Mouse (Mus musculus) Patski (cell line): Measurements from ENCODE around the gene Clk2. TPM values are rescaled to one million over a fixed set of nuclear protein-coding genes. Genes with fewer than 3 reads are reported as not detected.

Experiments used
- ATAC-seq: fragments of 100-300 bp; one replicate; pipeline ENCODE4 v1.8.0; 2021
- CTCF ChIA-PET: fragments of 350-600 bp; sonication (Branson Sonifier 250); formaldehyde crosslinking; loops from one replicate; lab custom pipeline; 2022; ENCODE audit warnings: inconsistent platforms; lab: Charles Lee
- POLR2A ChIA-PET: fragments of 350-600 bp; sonication (Branson Sonifier 250); formaldehyde crosslinking; loops from one replicate; lab custom pipeline; 2022; ENCODE audit warnings: antibody characterized with exemption, inconsistent platforms; lab: Charles Lee
- DNase-seq: peaks from one replicate; pipeline ENCODE4 v3.0.0-alpha.2; 2011; ENCODE audit warnings: low read depth, low spot score
- H3K27me3 ChIP-seq: fragments of 371-371 bp; one replicate; pipeline ENCODE4 v1.5.1; 2021
- CTCF ChIP-seq: fragments of 100-300 bp; IDR thresholded peaks from one replicate; pipeline ENCODE4 v1.5.1; 2021
- in situ Hi-C: fragments of 300-500 bp; cut with MboI; formaldehyde crosslinking; loops from 3 replicates; pipeline ENCODE4 v1.11.1; 2018; ENCODE audit warnings: low pct_unique_long_range_greater_than_20kb, mixed read lengths
- polyA plus RNA-seq: library from polyadenylated mRNA; unstranded; gene quantifications from one replicate; pipeline ENCODE4 v1.2.3, GENCODE M21; 2021

The Clk2 gene
- polyA plus RNA-seq, 1 experiment from 2014 or later, result 74.8 TPM

GRCm38 (mm10) chr3:89183959-89184315 is 19.3 kb downstream of the Clk2 start:
- TF ChIP-seq CTCF, result no peak
- DNase-seq, result no peak
- in situ Hi-C loops, result no loop called here
- ChIA-PET CTCF (interaction anchor here (1.5 to 2.9 kb wide), 2 partner anchors 8 to 10 kb away, joined by 3 to 15 read pairs; no protein-coding TSS in a partner anchor), POLR2A (interaction anchor here (0.6 kb wide), 3 partner anchors 8 to 99 kb away, joined by 3 read pairs; no protein-coding TSS in a partner anchor)
- no peaks in the 10 kb centered on the region for H3K27me3 ChIP-seq
- ATAC-seq, result no peak

- ChIA-PET POLR2A (interaction anchor here (1.4 kb wide), 1 partner anchor 10 kb away, joined by 6 read pairs; the partner anchor contains the start of gene Scamp3), CTCF (interaction anchor here (1.1 to 2.9 kb wide), 5 partner anchors 9 to 66 kb away, joined by 3 to 12 read pairs (median 5); partner anchors contain the start of genes Hcn3 and Scamp3)
- DNase-seq (no peak), ATAC-seq (no peak)
- no peaks in the 10 kb centered on the region for H3K27me3 ChIP-seq
- in situ Hi-C loops, result no loop called here
- TF ChIP-seq CTCF, result no peak
Observed at GRCm38 (mm10) chr3:89187197-89187596, 22.6 kb downstream of the Clk2 start.

- TF ChIP-seq CTCF, result no peak
- H3K27me3 ChIP-seq, result no peaks in the 10 kb centered on the region
- POLR2A ChIA-PET, result interaction anchor here (1.4 kb wide), 1 partner anchor 11 kb away, joined by 6 read pairs; the partner anchor contains the start of gene Scamp3
- CTCF ChIA-PET, result interaction anchor here (1.1 to 2.9 kb wide), 4 partner anchors 10 to 73 kb away, joined by 3 to 12 read pairs (median 4); partner anchors contain the start of gene Scamp3
- ATAC-seq, result peak; percentile 5
- no peak for DNase-seq
- in situ Hi-C loops, result no loop called here
Observed at GRCm38 (mm10) chr3:89187690-89188477, 23.3 kb downstream of the Clk2 start.

- POLR2A ChIA-PET, result interaction anchor here (0.9 kb wide), 1 partner anchor 73 kb away, joined by 3 read pairs; no protein-coding TSS in a partner anchor
- CTCF ChIA-PET, result interaction anchor here (1.1 to 2.9 kb wide), 3 partner anchors 10 to 73 kb away, joined by 3 to 12 read pairs (median 4); partner anchors contain the start of gene Scamp3
- in situ Hi-C loops, result no loop called here
- ATAC-seq (no peak), DNase-seq (no peak)
- TF ChIP-seq CTCF, result no peak
- H3K27me3 ChIP-seq, result no peaks in the 10 kb centered on the region
Observed at GRCm38 (mm10) chr3:89188478-89188875, 23.9 kb downstream of the Clk2 start.

GRCm38 (mm10) chr3:89190436-89190835 is 25.8 kb downstream of the Clk2 start:
- CTCF ChIA-PET, result interaction anchor here (1.2 kb wide), 1 partner anchor 54 kb away, joined by 3 read pairs; the partner anchor contains the start of gene Pklr
- POLR2A ChIA-PET, result interaction anchor here (1.4 kb wide), 1 partner anchor 12 kb away, joined by 3 read pairs; no protein-coding TSS in a partner anchor
- ATAC-seq (no peak), DNase-seq (no peak)
- no peak for TF ChIP-seq CTCF
- in situ Hi-C loops, result loop anchor here (5.0 to 10.0 kb wide), 3 partner anchors 68 to 246 kb away; no protein-coding TSS in a partner anchor
- H3K27me3 ChIP-seq, result no peaks in the 10 kb centered on the region

- in situ Hi-C loops, result loop anchor here (5.0 to 10.0 kb wide), 3 partner anchors 71 to 249 kb away; no protein-coding TSS in a partner anchor
- ChIA-PET POLR2A (interaction anchor here (0.6 to 1.5 kb wide), 3 partner anchors 79 to 110 kb away, joined by 3 to 4 read pairs (median 4); no protein-coding TSS in a partner anchor), CTCF (interaction anchor here (0.7 to 2.1 kb wide), 15 partner anchors 9 to 235 kb away, joined by 3 to 15 read pairs (median 5); partner anchors contain the start of genes Clk2, Pklr and Scamp3)
- DNase-seq (no peak), ATAC-seq (no peak)
- no peak for TF ChIP-seq CTCF
- no peaks in the 10 kb centered on the region for H3K27me3 ChIP-seq
Observed at GRCm38 (mm10) chr3:89193351-89193750, 28.8 kb downstream of the Clk2 start.

- ATAC-seq (no peak), DNase-seq (no peak)
- POLR2A ChIA-PET, result interaction anchor here (0.6 to 1.5 kb wide), 4 partner anchors 52 to 104 kb away, joined by 3 to 4 read pairs (median 4); partner anchors contain the start of genes Krtcap2, Pklr and Trim46
- no peak for TF ChIP-seq CTCF
- in situ Hi-C loops, result loop anchor here (5.0 to 10.0 kb wide), 3 partner anchors 72 to 249 kb away; no protein-coding TSS in a partner anchor
- CTCF ChIA-PET, result interaction anchor here (0.7 to 2.1 kb wide), 17 partner anchors 9 to 255 kb away, joined by 3 to 15 read pairs (median 5); partner anchors contain the start of genes Clk2, Pklr and Scamp3
- H3K27me3 ChIP-seq, result no peaks in the 10 kb centered on the region
Observed at GRCm38 (mm10) chr3:89193853-89194252, 29.3 kb downstream of the Clk2 start.

GRCm38 (mm10) chr3:89195979-89196877 is 31.6 kb downstream of the Clk2 start:
- CTCF ChIA-PET, result interaction anchor here (0.6 to 1.9 kb wide), 9 partner anchors 10 to 106 kb away, joined by 3 to 5 read pairs (median 4); partner anchors contain the start of gene Krtcap2
- POLR2A ChIA-PET, result interaction anchor here (1.2 to 2.3 kb wide), 2 partner anchors 18 to 38 kb away, joined by 3 to 10 read pairs; partner anchors contain the start of gene Thbs3
- DNase-seq, result peak; percentile 82
- peak; percentile 73 for ATAC-seq
- in situ Hi-C loops, result loop anchor here (10.0 kb wide), 1 partner anchor 251 kb away; no protein-coding TSS in a partner anchor
- TF ChIP-seq CTCF, result peak; percentile 82
- H3K27me3 ChIP-seq, result no peaks in the 10 kb centered on the region

- ChIA-PET POLR2A (no interaction called here), CTCF (no interaction called here)
- no peak for ATAC-seq
- H3K27me3 ChIP-seq, result no peaks in the 10 kb centered on the region
- in situ Hi-C loops, result loop anchor here (10.0 to 25.0 kb wide), 2 partner anchors 255 to 513 kb away; partner anchors contain the start of gene Khdc4
- DNase-seq, result no peak
- no peak for TF ChIP-seq CTCF
Observed at GRCm38 (mm10) chr3:89199839-89200238, 35.2 kb downstream of the Clk2 start.
